Mouse (Mus musculus) stomach, embryonic 14.5 days (tissue): ENCODE results near the gene Gldn. TPM values are rescaled to one million over a fixed set of nuclear protein-coding genes. Genes with fewer than 3 reads are reported as not detected.

Experiments
- ATAC-seq: fragments of 200-750 bp; cut with Nextera tagmentation; 2 replicates; pipeline ENCODE4 v1.8.0; 2017; ENCODE audit warnings: low read depth, moderate TSS enrichment; ENCODE audit not compliant: insufficient number of reproducible peaks, insufficient read depth, low FRiP score
- H3K27ac ChIP-seq: fragments of 300-500 bp; sonication (generic); 2 replicates; pipeline ENCODE4 v1.5.1; 2014; ENCODE audit warnings: mild to moderate bottlenecking, low read length, moderate library complexity, mixed read lengths
- H3K27me3 ChIP-seq: fragments of 300-500 bp; sonication (generic); 2 replicates; pipeline ENCODE4 v1.6.1; 2014; ENCODE audit warnings: low read length, control low read depth, mixed read lengths; ENCODE audit not compliant: control insufficient read depth, insufficient read depth
- H3K36me3 ChIP-seq: fragments of 300-500 bp; sonication (generic); 2 replicates; pipeline ENCODE4 v1.6.1; 2014; ENCODE audit warnings: mild to moderate bottlenecking, control low read depth, low read length, moderate library complexity, mixed read lengths; ENCODE audit not compliant: control insufficient read depth, insufficient read depth
- H3K4me1 ChIP-seq: fragments of 300-500 bp; sonication (generic); 2 replicates; pipeline ENCODE4 v1.6.1; 2014; ENCODE audit warnings: low read length, control low read depth, mixed read lengths; ENCODE audit not compliant: control insufficient read depth, insufficient read depth
- H3K4me2 ChIP-seq: fragments of 300-500 bp; sonication (generic); replicated peaks from 2 replicates; pipeline ENCODE4 v1.6.1; 2014; ENCODE audit warnings: low read depth, low read length, control low read depth
- H3K4me3 ChIP-seq: fragments of 300-500 bp; sonication (generic); 2 replicates; pipeline ENCODE4 v1.5.1; 2014; ENCODE audit warnings: low read depth, low read length, control low read depth
- H3K9ac ChIP-seq: fragments of 300-500 bp; sonication (generic); replicated peaks from 2 replicates; pipeline ENCODE4 v1.6.1; 2014; ENCODE audit warnings: low read depth, mild to moderate bottlenecking, control low read depth, low read length, moderate library complexity, mixed read lengths
- H3K9me3 ChIP-seq: fragments of 300-500 bp; sonication (generic); 2 replicates; pipeline ENCODE4 v1.6.1; 2016; ENCODE audit warnings: low read depth, low read length, control low read depth; ENCODE audit not compliant: control insufficient read depth
- WGBS: fragments of 180-500 bp; shearing (Covaris S2); extraction: QIAGEN DNeasy Blood & Tissue Kit; methylation state at CpG from one replicate; pipeline ENCODE4 v1.1.7; 2014; 5-methylcytosine and 5-hydroxymethylcytosine counted together
- polyA plus RNA-seq: library from polyadenylated mRNA; unstranded; fragments of >200 nt; fragmentation: Nextera tagmentation; extraction: Ambion mirVana; gene quantifications from 2 replicates; pipeline ENCODE4 v1.2.1, GENCODE M21; 2014

Gldn gene
- polyA plus RNA-seq: not detected in 2 replicates

- WGBS: 2% methylated on average over 61 of the region's 61 CpGs
- Histone ChIP-seq H3K9me3 (no peaks in the 10 kb centered on the region), H3K36me3 (no peaks in the 10 kb centered on the region), H3K4me1 (no peaks in the 10 kb centered on the region), H3K9ac (no peak within 1 kb of the TSS), H3K4me2 (peak within 1 kb of the TSS; percentile 58), H3K27me3 (peaks cover 16% of the 10 kb centered on the region), H3K27ac (no peak within 1 kb of the TSS), H3K4me3 (peak within 1 kb of the TSS; percentile 29)
- no peak for ATAC-seq
These were observed at the start of gene Gldn for GRCm38 (mm10) chr9:54286331-54286987. TSS of gene Gldn (plus strand) at chr9:54286486.

DNA sequence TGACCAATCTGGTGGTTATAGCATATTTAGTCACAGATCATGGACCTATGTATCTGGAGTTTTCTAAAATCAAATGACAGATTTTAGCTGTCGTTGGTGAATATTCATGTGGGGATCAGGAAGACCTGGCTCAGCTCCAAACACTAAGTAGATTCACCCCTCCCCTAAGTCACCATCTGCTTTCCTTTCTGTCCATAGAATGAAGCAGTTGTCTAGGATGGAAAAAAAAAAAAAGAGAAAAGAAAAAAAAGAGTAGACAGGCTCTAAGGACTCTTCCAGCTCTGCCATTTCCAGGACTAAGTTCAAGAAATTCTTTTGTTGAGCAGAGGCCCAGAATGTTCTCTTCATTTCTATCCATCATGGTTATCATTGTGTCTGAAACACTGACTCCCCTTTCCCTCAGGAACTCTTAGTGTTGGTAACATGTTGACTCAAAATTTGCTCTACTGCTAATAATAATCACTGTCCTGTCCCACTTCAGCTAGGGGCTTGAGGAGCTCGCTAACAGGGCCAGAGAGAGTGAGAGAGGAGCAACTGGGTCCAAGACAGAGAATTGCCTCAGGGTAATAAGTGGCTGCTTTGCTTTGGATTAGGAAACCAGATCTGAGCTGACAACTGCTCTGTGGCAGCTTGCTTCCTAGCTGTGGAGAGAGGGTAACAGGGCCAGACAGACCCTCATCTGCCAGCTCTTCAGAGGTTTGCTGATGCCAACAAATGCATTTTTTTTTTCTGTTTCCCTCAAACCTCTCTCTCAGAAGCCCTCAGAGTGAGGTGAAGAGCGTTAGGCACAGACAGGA, 41.2 kb upstream of the Gldn start:
- Histone ChIP-seq H3K4me3 (no peak overlapping the region), H3K27me3 (no peaks in the 10 kb centered on the region), H3K36me3 (no peaks in the 10 kb centered on the region), H3K9ac (no peak overlapping the region), H3K9me3 (no peaks in the 10 kb centered on the region), H3K4me2 (no peak overlapping the region), H3K27ac (no peak overlapping the region), H3K4me1 (no peaks in the 10 kb centered on the region)
- 49% methylated on average over 3 of the region's 3 CpGs for WGBS
- ATAC-seq: no peak

- H3K27me3 ChIP-seq: no peaks in the 10 kb centered on the region
- ATAC-seq: peak; percentile 86
- 53% methylated on average over 4 of the region's 4 CpGs for WGBS
- H3K4me1 ChIP-seq: no peaks in the 10 kb centered on the region
- H3K9ac ChIP-seq: no peak overlapping the region
- no peaks in the 10 kb centered on the region for H3K9me3 ChIP-seq
- H3K4me3 ChIP-seq: no peak overlapping the region
- H3K4me2 ChIP-seq: no peak overlapping the region
- H3K36me3 ChIP-seq: no peaks in the 10 kb centered on the region
- no peak overlapping the region for H3K27ac ChIP-seq
These were observed 21.5 kb upstream of the Gldn start for GRCm38 (mm10) chr9:54264754-54265153.

DNA sequence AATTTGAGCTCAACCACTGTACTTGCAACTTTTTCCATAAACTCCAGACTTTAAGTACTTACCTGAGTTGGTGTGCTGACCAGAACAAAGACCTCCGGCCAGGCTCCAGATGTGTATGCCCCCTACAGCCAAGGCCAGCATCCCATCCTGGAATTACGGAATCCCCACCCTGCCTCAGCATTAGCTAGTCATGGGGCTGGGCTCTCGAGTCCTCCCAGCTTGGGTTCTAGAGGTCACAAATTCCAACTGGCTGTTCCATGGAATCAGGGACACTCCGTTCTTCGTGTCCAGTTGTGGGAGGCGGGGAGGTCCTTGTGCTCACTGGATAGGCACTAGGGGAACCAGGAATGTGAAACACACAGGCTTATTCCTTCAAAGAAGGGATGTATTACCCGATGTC, 18.3 kb upstream of the Gldn start, which contains the start of gene Cyp19a1:
Gene Cyp19a1 (minus strand): TSS at position 101 of the 400 bp plus-strand sequence.
- ATAC-seq: no peak
- 86% methylated on average over 7 of the region's 7 CpGs for WGBS
- Histone ChIP-seq H3K9ac (no peak within 1 kb of the TSS), H3K27me3 (no peaks in the 10 kb centered on the region), H3K36me3 (no peaks in the 10 kb centered on the region), H3K4me1 (no peaks in the 10 kb centered on the region), H3K27ac (no peak within 1 kb of the TSS), H3K4me2 (no peak within 1 kb of the TSS), H3K9me3 (no peaks in the 10 kb centered on the region), H3K4me3 (no peak within 1 kb of the TSS)

DNA sequence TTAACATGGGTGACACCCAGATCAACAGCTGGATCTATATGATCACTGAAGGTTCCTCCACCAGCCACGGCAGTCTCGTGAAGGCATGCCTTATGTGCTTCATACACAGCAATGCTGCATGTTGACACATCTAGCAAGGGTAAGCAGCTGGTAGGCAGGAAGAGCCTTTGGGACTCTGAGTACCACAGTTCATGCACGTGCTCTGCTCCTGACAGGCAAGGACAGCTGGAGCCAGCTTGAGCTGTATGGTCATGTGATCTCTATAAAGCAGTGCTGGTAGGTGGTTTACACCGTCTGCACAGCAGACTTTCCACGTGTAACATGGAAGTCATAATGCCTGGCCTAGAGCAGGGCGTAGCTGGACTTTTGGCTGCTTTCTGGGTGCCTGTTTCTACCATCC, 16.3 kb upstream of the Gldn start:
- no peak overlapping the region for H3K4me3 ChIP-seq
- no peak for ATAC-seq
- no peak overlapping the region for H3K9ac ChIP-seq
- no peaks in the 10 kb centered on the region for H3K36me3 ChIP-seq
- H3K4me2 ChIP-seq: no peak overlapping the region
- WGBS: 68% methylated on average over 6 of the region's 6 CpGs
- no peaks in the 10 kb centered on the region for H3K9me3 ChIP-seq
- H3K27me3 ChIP-seq: no peaks in the 10 kb centered on the region
- no peak overlapping the region for H3K27ac ChIP-seq
- H3K4me1 ChIP-seq: no peaks in the 10 kb centered on the region

- no peak overlapping the region for H3K9ac ChIP-seq
- H3K4me1 ChIP-seq: no peaks in the 10 kb centered on the region
- H3K27ac ChIP-seq: no peak overlapping the region
- H3K4me3 ChIP-seq: no peak overlapping the region
- H3K27me3 ChIP-seq: no peaks in the 10 kb centered on the region
- H3K36me3 ChIP-seq: no peaks in the 10 kb centered on the region
- ATAC-seq: no peak
- no peak overlapping the region for H3K4me2 ChIP-seq
- no peaks in the 10 kb centered on the region for H3K9me3 ChIP-seq
- 34% methylated on average over 5 of the region's 5 CpGs for WGBS
These were observed 15.4 kb upstream of the Gldn start for GRCm38 (mm10) chr9:54270889-54271288.

- WGBS: 87% methylated on average over 4 of the region's 4 CpGs
These were observed 11.0 kb upstream of the Gldn start for GRCm38 (mm10) chr9:54275283-54275682.

DNA sequence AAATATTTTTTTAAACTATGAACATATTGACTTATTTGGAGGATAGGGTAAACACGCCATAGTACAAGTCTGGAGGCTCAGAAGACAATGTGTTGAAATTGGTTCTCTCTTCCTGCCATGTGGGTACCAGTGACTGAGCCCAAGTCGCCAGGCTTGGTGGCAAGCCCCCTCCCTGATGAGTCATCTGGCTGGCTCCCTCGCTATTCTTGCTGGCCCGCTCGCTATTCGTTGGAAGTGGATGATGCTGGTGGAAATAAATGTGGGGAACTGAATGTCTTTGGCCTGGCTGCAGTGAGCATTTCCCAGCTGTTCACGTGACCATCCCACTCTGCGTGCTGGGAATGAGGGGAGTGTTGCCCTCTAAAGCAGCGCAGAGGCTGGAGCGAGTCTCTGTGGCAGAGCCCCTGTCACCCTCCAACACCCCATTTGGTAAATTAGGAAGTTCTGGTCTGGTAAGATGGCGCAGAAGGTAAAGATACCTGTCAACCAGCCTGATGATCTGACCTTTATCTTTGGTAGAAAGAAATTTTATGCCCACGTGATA, 7.2 kb upstream of the Gldn start:
- no peaks in the 10 kb centered on the region for H3K27me3 ChIP-seq
- H3K4me1 ChIP-seq: no peaks in the 10 kb centered on the region
- no peak overlapping the region for H3K9ac ChIP-seq
- 84% methylated on average over 12 of the region's 12 CpGs for WGBS
- no peaks in the 10 kb centered on the region for H3K9me3 ChIP-seq
- H3K4me2 ChIP-seq: no peak overlapping the region
- no peaks in the 10 kb centered on the region for H3K36me3 ChIP-seq
- H3K27ac ChIP-seq: no peak overlapping the region
- H3K4me3 ChIP-seq: no peak overlapping the region
- ATAC-seq: no peak

More at GRCm38 (mm10) chr9:54275283-54275682, 11.0 kb upstream of the Gldn start:
- H3K4me2 ChIP-seq: no peak overlapping the region
- no peak overlapping the region for H3K27ac ChIP-seq
- H3K9me3 ChIP-seq: no peaks in the 10 kb centered on the region
- no peak for ATAC-seq
- H3K27me3 ChIP-seq: no peaks in the 10 kb centered on the region
- no peak overlapping the region for H3K4me3 ChIP-seq
- no peaks in the 10 kb centered on the region for H3K4me1 ChIP-seq
- no peak overlapping the region for H3K9ac ChIP-seq
- no peaks in the 10 kb centered on the region for H3K36me3 ChIP-seq
